Mouse (Mus musculus): ENCODE data around the gene Cyp2c70. TPM values are rescaled to one million over a fixed set of nuclear protein-coding genes. Genes with fewer than 3 reads are reported as not detected.

Gene Cyp2c70
- polyA plus RNA-seq, 1 experiment from 2014 or later, result not detected

Other genes with a start within 250 kb of the Cyp2c70 start
- not detected in 2 replicates for gene Cyp2c37, start 194.9 kb downstream of the Cyp2c70 start, polyA plus RNA-seq (2015; fragmentation: Nextera tagmentation; extraction: Ambion mirVana)
- not detected in 2 replicates for gene Cyp2c54, start 113.5 kb downstream of the Cyp2c70 start, polyA plus RNA-seq (2015; fragmentation: Nextera tagmentation; extraction: Ambion mirVana)
- not detected in 2 replicates for gene Cyp2c50, start 97.6 kb downstream of the Cyp2c70 start, polyA plus RNA-seq (2015; fragmentation: Nextera tagmentation; extraction: Ambion mirVana)
- gene Pdlim1, start 84.5 kb upstream of the Cyp2c70 start, polyA plus RNA-seq (2015; fragmentation: Nextera tagmentation; extraction: Ambion mirVana), result 5.0 and 8.4 TPM in 2 replicates

Data from midbrain, embryonic 16.5 days (tissue).